Mouse (Mus musculus) heart, embryonic 16.5 days (tissue): ENCODE data around the gene Dbndd2. TPM values are rescaled to one million over a fixed set of nuclear protein-coding genes. Genes with fewer than 3 reads are reported as not detected.

Experiments
- ATAC-seq: fragments of 200-750 bp; cut with Nextera tagmentation; replicated peaks from 2 replicates; pipeline ENCODE4 v1.8.0; 2017; ENCODE audit warnings: moderate number of reproducible peaks; ENCODE audit not compliant: insufficient read depth, low FRiP score; ENCODE audit errors: extremely low read depth
- H3K27ac ChIP-seq: fragments of 300-500 bp; sonication (generic); 2 replicates; pipeline ENCODE4 v1.5.1; 2014; ENCODE audit warnings: mild to moderate bottlenecking, low read length, control low read depth, moderate library complexity
- H3K27me3 ChIP-seq: fragments of 300-500 bp; sonication (generic); 2 replicates; pipeline ENCODE4 v1.6.1; 2014; ENCODE audit warnings: low read length, mixed read lengths; ENCODE audit not compliant: control insufficient read depth, insufficient read depth
- H3K36me3 ChIP-seq: fragments of 300-500 bp; sonication (generic); 2 replicates; pipeline ENCODE4 v1.6.1; 2014; ENCODE audit not compliant: control insufficient read depth, insufficient read depth
- H3K4me1 ChIP-seq: fragments of 300-500 bp; sonication (generic); 2 replicates; pipeline ENCODE4 v1.6.1; 2014; ENCODE audit warnings: low read length, mixed read lengths; ENCODE audit not compliant: control insufficient read depth, insufficient read depth
- H3K4me2 ChIP-seq: fragments of 300-500 bp; sonication (generic); 2 replicates; pipeline ENCODE4 v1.6.1; 2014; ENCODE audit warnings: low read depth, mild to moderate bottlenecking, control low read depth, low read length
- H3K4me3 ChIP-seq: fragments of 300-500 bp; sonication (generic); 2 replicates; pipeline ENCODE4 v1.5.1; 2014; ENCODE audit warnings: mild to moderate bottlenecking, control low read depth, low read length
- H3K9ac ChIP-seq: fragments of 300-500 bp; sonication (generic); 2 replicates; pipeline ENCODE4 v1.6.1; 2014; ENCODE audit warnings: low read length, control low read depth
- H3K9me3 ChIP-seq: fragments of 300-500 bp; sonication (generic); replicated peaks from 2 replicates; pipeline ENCODE4 v1.6.1; 2016; ENCODE audit warnings: low read length; ENCODE audit not compliant: control insufficient read depth
- WGBS: fragments of 180-500 bp; shearing (Covaris S2); extraction: QIAGEN DNeasy Blood & Tissue Kit; methylation state at CpG from one replicate; pipeline ENCODE4 v1.1.7; 2014; 5-methylcytosine and 5-hydroxymethylcytosine counted together
- polyA plus RNA-seq: library from polyadenylated mRNA; unstranded; fragments of >200 nt; fragmentation: Nextera tagmentation; extraction: Ambion mirVana; gene quantifications from 2 replicates; pipeline ENCODE4 v1.2.1, GENCODE M21; 2015

Dbndd2 gene
- polyA plus RNA-seq, 1 experiment from 2014 or later = 10.6 TPM

DNA sequence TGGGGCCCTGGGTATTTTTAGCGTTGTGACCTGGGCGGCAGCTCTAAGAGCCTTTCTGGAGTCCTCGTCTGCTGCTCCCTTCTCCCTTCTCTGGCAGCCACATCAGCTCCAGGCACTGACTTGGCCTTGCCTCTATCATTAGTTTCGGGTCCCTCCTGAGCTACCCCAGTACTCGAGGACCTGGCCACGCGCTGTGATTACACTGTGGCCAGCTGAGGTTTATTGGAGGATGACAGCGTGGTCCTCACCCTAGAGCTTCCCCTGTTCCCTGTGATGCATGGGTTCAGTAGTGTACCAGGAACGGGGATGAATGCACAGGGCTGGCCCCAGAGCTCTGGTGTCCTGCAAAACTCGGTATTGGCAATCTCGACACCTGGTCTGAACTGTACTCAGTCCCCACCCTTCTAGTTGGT lies 1.2 kb downstream of the Dbndd2 start:
- Histone ChIP-seq H3K27me3 (0 out of 2 replicates have a peak, but pooled peaks cover 3% of the 10 kb centered on the region), H3K36me3 (peaks cover 9% of the 10 kb centered on the region), H3K4me1 (peaks cover 12% of the 10 kb centered on the region), H3K27ac (peak overlapping the region; percentile 69), H3K4me3 (peak overlapping the region; percentile 86), H3K9me3 (no peaks in the 10 kb centered on the region), H3K4me2 (peak overlapping the region; percentile 92), H3K9ac (peak overlapping the region; percentile 84)
- 8% methylated on average over 11 of the region's 11 CpGs for WGBS
- 0 out of 2 replicates have a peak, but pooled peaks have one; percentile 5 for ATAC-seq

GRCm38 (mm10) chr2:164487812-164488211 lies 1.9 kb downstream of the Dbndd2 start:
- Histone ChIP-seq H3K4me2 (no peak overlapping the region), H3K4me1 (peaks cover 12% of the 10 kb centered on the region), H3K27me3 (0 out of 2 replicates have a peak, but pooled peaks cover 3% of the 10 kb centered on the region), H3K9me3 (no peaks in the 10 kb centered on the region), H3K27ac (no peak overlapping the region), H3K4me3 (no peak overlapping the region), H3K36me3 (peaks cover 9% of the 10 kb centered on the region), H3K9ac (no peak overlapping the region; the same call in 1 of the 2 replicates)
- WGBS = 68% methylated on average over 9 of the region's 9 CpGs
- no peak for ATAC-seq

- Histone ChIP-seq H3K4me1 (peaks cover 12% of the 10 kb centered on the region), H3K4me2 (no peak overlapping the region), H3K4me3 (no peak overlapping the region), H3K27ac (no peak overlapping the region), H3K9me3 (no peaks in the 10 kb centered on the region), H3K36me3 (peaks cover 9% of the 10 kb centered on the region), H3K27me3 (no peaks in the 10 kb centered on the region), H3K9ac (no peak overlapping the region)
- no peak for ATAC-seq
- WGBS = 55% methylated on average over 2 of the region's 2 CpGs
Measured at GRCm38 (mm10) chr2:164494126-164494525, 8.2 kb downstream of the Dbndd2 start.

DNA sequence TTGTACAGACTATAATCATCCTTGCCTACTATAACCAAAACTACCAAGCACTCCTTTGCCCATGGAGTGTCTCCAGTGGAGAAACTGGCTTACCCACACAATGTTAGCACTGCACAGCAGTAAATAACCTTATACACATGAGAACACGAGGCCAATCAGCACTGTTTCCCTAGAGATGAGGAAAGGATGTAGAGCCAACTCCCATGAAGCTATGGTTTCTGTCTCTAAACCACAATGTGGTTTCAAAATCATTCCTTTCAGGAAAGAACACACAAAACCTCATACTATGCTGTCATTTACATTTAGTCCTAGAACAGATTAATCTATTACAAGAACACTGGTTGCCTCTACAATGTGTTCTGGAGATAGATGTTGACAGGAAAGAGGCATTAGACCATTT lies 10.4 kb downstream of the Dbndd2 start:
- no peaks in the 10 kb centered on the region for H3K9me3 ChIP-seq
- no peaks in the 10 kb centered on the region for H3K27me3 ChIP-seq
- WGBS = 48% methylated on average over 1 of the region's 1 CpGs
- peaks cover 12% of the 10 kb centered on the region for H3K4me1 ChIP-seq
- peak overlapping the region; percentile 78 for H3K4me2 ChIP-seq
- ATAC-seq = no peak
- H3K27ac ChIP-seq = no peak overlapping the region
- H3K4me3 ChIP-seq = no peak overlapping the region
- no peak overlapping the region for H3K9ac ChIP-seq
- peaks cover 8% of the 10 kb centered on the region for H3K36me3 ChIP-seq

GRCm38 (mm10) chr2:164496847-164497690 lies 11.2 kb downstream of the Dbndd2 start, which contains the start of gene Pigt:
Pigt (plus strand) TSS chr2:164497520.
- Histone ChIP-seq H3K9ac (peak within 1 kb of the TSS; percentile 85), H3K9me3 (no peaks in the 10 kb centered on the region), H3K36me3 (peaks cover 14% of the 10 kb centered on the region), H3K4me1 (peaks cover 12% of the 10 kb centered on the region), H3K27ac (peak within 1 kb of the TSS; percentile 73), H3K27me3 (no peaks in the 10 kb centered on the region), H3K4me3 (peak within 1 kb of the TSS; percentile 90), H3K4me2 (peak within 1 kb of the TSS; percentile 78)
- WGBS = 4% methylated on average over 43 of the region's 43 CpGs
- ATAC-seq = peak; percentile 96

DNA sequence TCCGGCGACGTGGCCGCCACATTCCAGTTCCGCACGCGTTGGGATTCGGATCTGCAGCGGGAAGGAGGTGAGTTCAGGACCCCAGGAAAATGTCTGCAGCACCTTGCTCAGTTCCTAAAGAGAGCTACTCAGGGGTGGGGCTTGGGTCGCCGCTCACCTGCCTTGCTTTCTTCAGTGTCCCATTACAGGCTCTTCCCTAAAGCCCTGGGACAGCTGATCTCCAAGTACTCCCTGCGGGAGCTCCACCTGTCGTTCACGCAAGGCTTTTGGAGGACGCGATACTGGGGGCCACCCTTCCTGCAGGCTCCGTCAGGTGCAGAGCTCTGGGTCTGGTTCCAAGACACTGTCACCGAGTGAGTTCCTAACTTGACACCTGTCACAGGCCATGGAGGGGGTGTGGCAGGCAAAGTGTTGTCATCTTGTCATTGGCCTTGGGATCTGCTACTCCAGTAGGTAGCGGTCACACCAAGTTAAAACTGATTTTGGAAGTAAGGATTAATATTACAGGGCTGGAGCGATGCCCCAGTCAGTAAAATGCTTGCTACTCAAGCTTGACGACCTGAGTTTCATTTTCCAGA lies 11.9 kb downstream of the Dbndd2 start:
- Histone ChIP-seq H3K9ac (peak overlapping the region; percentile 85), H3K4me3 (peak overlapping the region; percentile 90), H3K4me2 (peak overlapping the region; percentile 78), H3K4me1 (peaks cover 12% of the 10 kb centered on the region), H3K36me3 (peaks cover 20% of the 10 kb centered on the region), H3K9me3 (no peaks in the 10 kb centered on the region), H3K27ac (no peak overlapping the region; the same call in 1 of the 2 replicates), H3K27me3 (no peaks in the 10 kb centered on the region)
- ATAC-seq = peak; percentile 39; the same call in 1 of the 2 replicates
- WGBS = 5% methylated on average over 21 of the region's 21 CpGs

DNA sequence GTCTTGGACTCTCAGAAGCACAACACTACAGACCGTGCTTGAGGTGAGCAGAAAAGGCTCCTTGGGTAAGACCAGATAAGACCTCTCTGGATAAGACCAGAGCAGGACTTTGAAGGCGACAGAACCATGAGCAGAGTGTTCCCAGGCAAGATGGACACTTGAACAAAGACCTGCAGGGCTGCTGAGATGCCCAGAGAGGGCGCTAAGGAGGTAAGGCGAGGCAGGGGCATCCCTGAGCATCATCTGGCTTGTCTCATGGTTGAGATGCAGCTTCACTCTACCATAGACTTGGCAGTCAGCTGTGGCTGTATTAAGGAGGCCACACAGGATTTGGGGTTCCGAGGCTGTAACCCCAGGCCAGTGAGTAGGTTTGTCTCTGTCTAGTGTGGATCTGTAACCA lies 13.4 kb downstream of the Dbndd2 start:
- H3K9ac ChIP-seq = no peak overlapping the region
- H3K4me2 ChIP-seq = no peak overlapping the region
- peaks cover 36% of the 10 kb centered on the region for H3K36me3 ChIP-seq
- H3K9me3 ChIP-seq = peaks cover 2% of the 10 kb centered on the region
- no peak for ATAC-seq
- H3K27ac ChIP-seq = no peak overlapping the region
- WGBS = 70% methylated on average over 5 of the region's 5 CpGs
- H3K4me3 ChIP-seq = no peak overlapping the region
- peaks cover 12% of the 10 kb centered on the region for H3K4me1 ChIP-seq
- H3K27me3 ChIP-seq = no peaks in the 10 kb centered on the region

GRCm38 (mm10) chr2:164500511-164500910 lies 14.6 kb downstream of the Dbndd2 start:
- ATAC-seq = no peak
- no peak overlapping the region for H3K9ac ChIP-seq
- no peak overlapping the region for H3K27ac ChIP-seq
- no peaks in the 10 kb centered on the region for H3K27me3 ChIP-seq
- peaks cover 11% of the 10 kb centered on the region for H3K9me3 ChIP-seq
- 89% methylated on average over 7 of the region's 7 CpGs for WGBS
- H3K4me2 ChIP-seq = no peak overlapping the region
- no peak overlapping the region for H3K4me3 ChIP-seq
- peaks cover 12% of the 10 kb centered on the region for H3K4me1 ChIP-seq
- peaks cover 45% of the 10 kb centered on the region for H3K36me3 ChIP-seq

- 94% methylated on average over 3 of the region's 3 CpGs for WGBS
- H3K36me3 ChIP-seq = peaks cover 50% of the 10 kb centered on the region
- no peak for ATAC-seq
Measured at GRCm38 (mm10) chr2:164504919-164505318, 19.0 kb downstream of the Dbndd2 start.

More at GRCm38 (mm10) chr2:164504919-164505318, 19.0 kb downstream of the Dbndd2 start:
- Histone ChIP-seq H3K4me3 (no peak overlapping the region), H3K4me1 (no peaks in the 10 kb centered on the region), H3K4me2 (no peak overlapping the region), H3K9me3 (peaks cover 11% of the 10 kb centered on the region), H3K9ac (no peak overlapping the region), H3K27ac (no peak overlapping the region), H3K27me3 (no peaks in the 10 kb centered on the region)
